Mouse (Mus musculus) olfactory bulb, adult 2 months (tissue): ENCODE measurements at regions not wholly inside any gene's neighbourhood (a gene's known extent, or its start where the extent isn't known, plus 50 kb on each side); places are given as distances from the start of the nearest gene placed in this dataset.

Source experiments
- H3K27ac ChIP-seq: fragments of 200-500 bp; 2 replicates; pipeline ENCODE4 v1.5.1; 2012; ENCODE audit warnings: low read depth, low read length; ENCODE audit not compliant: insufficient read depth
- H3K4me1 ChIP-seq: fragments of 200-500 bp; 2 replicates; pipeline ENCODE4 v1.6.1; 2012; ENCODE audit warnings: low read length; ENCODE audit not compliant: control insufficient read depth, insufficient read depth
- H3K4me3 ChIP-seq: fragments of 200-500 bp; 2 replicates; pipeline ENCODE4 v1.5.1; 2012; ENCODE audit warnings: mild to moderate bottlenecking, low read depth, low read length, moderate library complexity; ENCODE audit not compliant: insufficient read depth
- CTCF ChIP-seq: fragments of 200-500 bp; IDR thresholded peaks from 2 replicates; pipeline ENCODE4 v1.5.1; 2012; ENCODE audit warnings: low read depth, mild to moderate bottlenecking, low read length, moderate library complexity; ENCODE audit not compliant: insufficient read depth
- POLR2A ChIP-seq: fragments of 200-500 bp; IDR thresholded peaks from 2 replicates; pipeline ENCODE4 v1.6.1; 2012; ENCODE audit warnings: mild to moderate bottlenecking, low read depth, low read length, moderate library complexity; ENCODE audit not compliant: insufficient read depth
- WGBS: fragments of 180-500 bp; shearing (Covaris S2); methylation state at CpG from one replicate; pipeline ENCODE4 v1.1.7; 2018; 5-methylcytosine and 5-hydroxymethylcytosine counted together

- Histone ChIP-seq H3K27ac (no peak overlapping the region), H3K4me3 (no peak overlapping the region)
- WGBS = 27% methylated on average over 10 of the region's 10 CpGs
These were observed 103.4 kb downstream of the Brms1l start for GRCm38 (mm10) chr12:55939281-55940142.

GRCm38 (mm10) chr12:55934172-55934571 lies 98.0 kb downstream of the Brms1l start:
- Histone ChIP-seq H3K4me3 (no peak overlapping the region), H3K4me1 (no peaks in the 10 kb centered on the region), H3K27ac (no peak overlapping the region)
- 55% methylated on average over 1 of the region's 1 CpGs for WGBS
- no peak for TF ChIP-seq CTCF
- no peak for TF ChIP-seq POLR2A

More at GRCm38 (mm10) chr12:55939281-55940142, 103.4 kb downstream of the Brms1l start:
- no peaks in the 10 kb centered on the region for H3K4me1 ChIP-seq
- TF ChIP-seq CTCF (no peak), POLR2A (no peak)

- WGBS = 33% methylated on average over 11 of the region's 11 CpGs
- H3K4me3 ChIP-seq = no peak overlapping the region
- no peak for TF ChIP-seq POLR2A
- no peak for TF ChIP-seq CTCF
- H3K27ac ChIP-seq = no peak overlapping the region
- H3K4me1 ChIP-seq = no peaks in the 10 kb centered on the region
These were observed 97.3 kb downstream of the Brms1l start for GRCm38 (mm10) chr12:55933417-55933816.

DNA sequence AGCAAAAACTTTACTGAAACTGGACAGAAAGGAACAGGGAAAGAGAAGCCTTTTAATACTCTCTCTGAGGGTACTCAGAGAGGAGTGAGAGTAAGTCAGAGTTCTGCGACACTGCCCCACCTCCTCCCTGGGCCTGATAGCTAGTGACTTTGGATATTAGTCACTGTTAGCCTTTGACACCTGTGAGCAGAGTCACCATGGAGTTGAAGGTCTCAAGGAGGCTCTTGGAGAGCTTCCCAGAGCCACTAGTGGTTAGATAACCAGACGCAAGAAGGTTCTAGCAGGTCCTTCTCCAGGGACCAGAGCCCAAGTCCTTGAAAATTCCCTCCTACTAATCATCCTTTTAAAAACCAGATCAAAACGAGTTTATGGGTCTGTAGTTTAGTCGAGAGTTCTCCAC lies 94.3 kb downstream of the Brms1l start:
- no peak overlapping the region for H3K27ac ChIP-seq
- WGBS = 80% methylated on average over 4 of the region's 4 CpGs
- TF ChIP-seq CTCF = no peak
- no peak for TF ChIP-seq POLR2A
- no peak overlapping the region for H3K4me3 ChIP-seq
- H3K4me1 ChIP-seq = no peaks in the 10 kb centered on the region

GRCm38 (mm10) chr12:55926974-55927321 lies 90.8 kb downstream of the Brms1l start:
- no peaks in the 10 kb centered on the region for H3K4me1 ChIP-seq
- TF ChIP-seq CTCF (no peak), POLR2A (no peak)
- WGBS = 82% methylated on average over 1 of the region's 1 CpGs
- no peak overlapping the region for H3K4me3 ChIP-seq
- H3K27ac ChIP-seq = no peak overlapping the region

GRCm38 (mm10) chr12:55926276-55926973 lies 90.3 kb downstream of the Brms1l start:
- WGBS = 66% methylated on average over 2 of the region's 2 CpGs
- no peak overlapping the region for H3K27ac ChIP-seq
- TF ChIP-seq POLR2A (no peak), CTCF (no peak)
- no peak overlapping the region for H3K4me3 ChIP-seq
- no peaks in the 10 kb centered on the region for H3K4me1 ChIP-seq
